Mouse (Mus musculus) retina, postnatal 1 day (tissue): ENCODE data around the gene Zmat5.
"Not testable (repeated sequence)": the region's sequence is repeated elsewhere in the genome, so short reads cannot be mapped to it uniquely, and the experiment has no call there.

Experiments
- DNase-seq: peaks from one replicate; pipeline ENCODE4 v3.0.0-alpha.2; 2012

Zmat5 gene

GRCm38 (mm10) chr11:4690353-4690752 is 14.1 kb upstream of the Zmat5 start:
- no peak for DNase-seq

DNA sequence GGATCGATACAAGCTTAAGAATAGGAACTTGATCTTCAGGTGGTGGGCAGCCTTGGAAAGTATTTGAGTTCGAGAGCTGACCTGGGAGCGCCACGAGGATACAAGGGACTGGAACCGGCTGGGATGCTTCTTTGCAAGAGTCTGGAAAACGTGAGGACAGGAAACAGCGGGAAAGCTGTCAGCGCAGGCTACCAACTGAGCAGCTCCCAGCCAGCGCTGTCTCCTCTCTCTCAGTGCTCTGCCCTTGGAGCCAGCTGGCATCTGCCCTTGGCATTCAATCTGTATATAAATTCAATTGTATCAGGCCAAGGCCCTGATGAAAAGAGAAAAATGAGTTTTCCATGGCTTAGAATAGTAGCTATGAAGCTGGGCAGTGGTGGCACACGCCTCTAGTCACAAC is 13.3 kb upstream of the Zmat5 start:
- DNase-seq = no peak

DNA sequence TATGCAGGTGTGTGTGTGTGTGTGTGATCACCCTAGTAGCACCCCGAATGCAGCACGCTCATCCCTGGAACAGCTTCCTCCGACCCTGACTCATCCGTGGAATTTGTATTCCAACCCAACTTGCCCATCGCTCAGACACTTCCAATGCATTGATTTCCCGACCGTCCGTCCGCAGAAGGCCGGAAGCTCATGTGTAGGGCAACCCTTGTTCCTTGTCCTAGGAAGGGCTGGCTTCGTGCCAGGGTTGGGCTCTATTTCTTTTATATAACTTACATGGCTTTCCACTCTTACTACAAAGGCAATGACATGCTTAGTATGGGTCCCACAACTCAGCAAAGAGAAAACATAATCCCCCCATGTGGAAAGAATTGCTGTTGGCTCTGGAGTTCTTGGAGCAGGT is 12.3 kb upstream of the Zmat5 start:
- no peak for DNase-seq

DNA sequence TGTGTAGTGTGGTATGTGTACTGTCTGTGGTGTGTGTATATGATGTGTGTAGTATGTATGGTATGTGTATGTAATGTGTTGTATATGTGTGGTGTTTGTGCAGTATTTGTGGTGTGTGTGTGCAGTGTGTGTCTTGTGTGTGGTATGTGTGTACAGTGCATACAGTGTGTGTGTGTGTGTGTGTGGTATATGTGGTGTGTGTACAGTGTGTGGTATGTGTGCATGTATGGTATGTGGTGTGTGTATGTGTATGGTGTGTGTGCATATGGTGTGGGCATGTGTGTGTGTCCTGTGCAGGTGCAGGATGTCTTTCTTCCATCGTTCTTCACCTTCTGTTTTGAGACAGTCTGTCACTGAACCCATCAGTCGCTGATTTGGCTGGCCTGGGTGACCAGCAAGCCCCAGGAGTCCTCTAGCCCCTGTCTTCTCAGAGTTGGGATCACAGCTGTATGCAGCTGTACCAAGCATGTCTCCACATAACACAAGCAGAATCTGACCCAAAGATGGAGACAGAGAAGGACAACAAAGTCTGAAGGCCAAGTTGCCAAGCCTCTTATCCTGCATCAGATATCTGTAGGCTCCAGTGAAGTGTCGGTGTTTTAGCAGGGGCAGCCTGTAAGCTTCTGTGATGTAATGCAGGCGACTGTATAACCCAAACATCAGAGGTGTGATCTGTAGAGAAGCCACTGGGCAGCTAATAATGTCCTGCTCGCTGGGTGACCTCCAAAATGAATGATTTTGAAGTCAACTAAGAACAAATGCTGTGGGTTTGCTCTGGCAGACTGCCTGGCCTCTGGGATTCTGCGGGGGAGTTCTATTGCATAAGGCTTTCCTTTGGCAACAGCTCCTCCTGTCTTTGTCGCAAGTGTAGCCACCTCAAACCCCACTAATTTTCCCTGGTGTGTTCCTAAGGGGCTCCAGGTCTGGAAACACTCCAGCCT is 7.2 kb upstream of the Zmat5 start:
- DNase-seq = no peak

DNA sequence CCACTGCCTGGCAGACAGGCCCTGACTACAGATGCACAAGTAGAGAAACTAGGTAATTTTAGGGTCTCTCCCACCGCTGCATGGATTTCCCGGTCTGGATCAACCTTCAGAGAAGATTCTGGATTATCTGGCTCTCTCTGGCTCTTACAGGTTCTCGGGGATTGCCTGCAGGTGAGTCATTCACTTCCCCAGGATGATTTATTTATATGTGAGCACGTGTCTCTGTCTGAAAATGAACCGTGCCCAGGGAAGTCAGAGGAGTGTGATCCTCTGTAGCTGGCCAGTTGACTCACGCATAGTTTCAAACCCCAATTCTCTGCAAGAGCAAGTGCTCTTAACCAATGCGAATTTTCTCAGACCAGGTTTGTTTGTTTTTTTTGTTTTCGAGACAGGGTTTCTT is 3.8 kb upstream of the Zmat5 start:
- no peak for DNase-seq

GRCm38 (mm10) chr11:4703688-4704071 is 798 bp upstream of the Zmat5 start:
- no peak for DNase-seq

DNA sequence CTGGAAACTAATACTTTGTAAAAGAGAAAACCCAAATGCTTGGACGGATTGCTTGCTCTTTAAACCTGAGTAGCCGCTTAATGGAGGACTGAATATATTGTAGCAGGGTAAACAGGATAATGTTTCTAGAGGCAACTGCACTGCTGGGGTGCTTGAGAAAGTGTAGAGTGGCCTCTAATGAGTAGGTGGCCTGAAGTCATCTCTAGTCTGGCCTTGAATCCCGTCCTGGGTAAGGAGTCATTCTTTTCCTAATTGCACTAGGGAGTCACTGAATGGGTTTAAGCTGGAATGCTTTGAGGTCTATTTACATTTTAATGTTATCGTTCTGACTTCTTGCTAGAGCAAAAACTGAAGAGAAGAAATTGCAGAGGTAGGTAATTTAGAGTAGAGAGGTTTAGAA is 700 bp downstream of the Zmat5 start:
- no peak for DNase-seq

DNA sequence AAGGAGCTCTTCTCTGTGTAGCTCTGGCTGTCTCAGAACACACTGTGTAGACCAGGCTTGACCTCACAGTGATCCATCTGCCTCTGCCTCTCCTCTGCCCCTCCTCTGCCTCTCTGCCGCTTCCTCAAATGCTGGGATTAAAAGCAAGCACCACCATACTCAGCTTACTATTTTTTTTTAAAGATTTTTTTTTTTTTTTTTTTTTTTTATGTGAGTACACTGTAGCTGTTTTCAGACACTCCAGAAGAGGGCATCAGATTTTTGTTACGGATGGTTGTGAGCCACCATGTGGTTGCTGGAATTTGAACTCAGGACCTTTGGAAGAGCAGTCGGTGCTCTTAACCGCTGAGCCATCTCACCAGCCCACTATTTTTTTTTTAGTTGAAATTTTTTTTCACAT is 5.7 kb downstream of the Zmat5 start:
- not testable (repeated sequence) for DNase-seq

- no peak for DNase-seq
Measured at GRCm38 (mm10) chr11:4712822-4713221, 8.3 kb downstream of the Zmat5 start.

GRCm38 (mm10) chr11:4714727-4715126 is 10.2 kb downstream of the Zmat5 start:
- no peak for DNase-seq

DNA sequence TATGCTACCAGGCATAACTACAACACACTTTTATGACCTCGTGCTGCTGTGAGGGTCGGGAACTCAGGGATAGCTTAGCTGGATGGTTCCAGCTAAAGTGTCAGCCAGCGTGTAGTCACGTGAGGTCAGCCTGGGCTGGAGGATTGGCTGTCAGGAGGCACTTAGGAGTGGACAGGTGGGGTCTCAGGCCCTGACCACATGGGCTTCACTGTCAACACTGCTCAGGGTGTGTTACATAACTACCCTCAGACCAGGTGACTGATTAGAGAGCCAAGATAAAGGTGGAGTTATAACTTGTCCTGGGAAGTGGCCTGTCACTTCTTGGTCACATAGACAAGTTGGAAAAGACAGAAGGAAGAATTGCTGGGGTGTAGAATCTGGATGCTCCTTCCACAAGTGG is 11.1 kb downstream of the Zmat5 start:
- DNase-seq = no peak

DNA sequence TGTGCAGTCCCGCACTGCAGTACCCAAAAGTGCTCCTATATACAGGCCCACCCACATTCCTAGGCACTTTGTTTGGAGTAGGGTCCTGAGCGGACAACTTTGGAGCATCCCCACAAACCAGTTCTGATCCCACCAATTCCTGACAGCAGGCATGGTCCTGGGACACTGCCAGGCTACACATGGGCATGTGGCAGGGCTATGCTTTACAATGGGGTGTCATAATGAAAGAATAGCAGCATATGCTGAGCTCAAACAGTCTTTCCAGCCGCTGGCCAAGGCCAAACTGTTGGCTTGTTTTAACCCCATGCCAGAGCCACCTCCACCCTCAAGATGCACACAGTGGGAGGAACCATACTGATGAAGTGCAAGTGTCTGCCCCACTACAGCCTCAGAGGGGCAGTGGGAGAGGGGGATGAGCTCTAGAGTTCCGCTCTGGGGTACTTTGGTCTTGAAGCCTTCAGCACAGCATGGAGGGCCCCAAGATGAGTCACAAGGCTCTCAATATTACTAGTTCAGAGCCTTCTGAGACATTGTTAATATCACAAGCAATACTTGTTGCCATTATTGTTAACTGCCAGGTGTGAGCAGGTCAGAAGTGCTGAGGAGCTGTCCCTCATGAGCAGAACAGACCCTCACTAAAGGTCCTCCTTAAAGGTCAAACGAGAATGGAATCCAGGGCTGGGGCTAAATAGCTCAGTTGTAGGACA is 12.2 kb downstream of the Zmat5 start:
- DNase-seq = no peak

- no peak for DNase-seq
Measured at GRCm38 (mm10) chr11:4718548-4718947, 14.1 kb downstream of the Zmat5 start.

DNA sequence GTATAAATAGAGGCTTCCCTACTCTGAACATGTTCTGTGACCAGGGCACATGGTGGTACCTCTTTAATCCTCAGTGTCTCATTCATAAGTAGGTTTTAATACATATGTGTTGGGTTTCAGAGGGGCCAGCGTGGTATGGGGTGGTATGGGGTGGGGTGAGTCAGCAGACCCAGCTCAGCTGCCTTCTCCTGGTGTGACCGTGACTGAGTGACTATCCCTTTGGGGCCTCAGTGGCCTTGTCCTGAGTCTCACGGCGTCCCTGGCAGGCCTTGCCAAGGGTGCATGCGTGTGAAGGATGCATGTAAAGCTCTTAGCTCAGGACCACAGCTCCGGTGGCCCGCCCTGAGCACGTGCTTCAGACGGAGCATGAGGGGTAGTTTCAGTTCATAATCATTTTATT is 15.5 kb downstream of the Zmat5 start:
- no peak for DNase-seq

GRCm38 (mm10) chr11:4720393-4720792 is 15.9 kb downstream of the Zmat5 start:
- no peak for DNase-seq

- DNase-seq = no peak
Measured at GRCm38 (mm10) chr11:4720900-4721580, 16.6 kb downstream of the Zmat5 start.

DNA sequence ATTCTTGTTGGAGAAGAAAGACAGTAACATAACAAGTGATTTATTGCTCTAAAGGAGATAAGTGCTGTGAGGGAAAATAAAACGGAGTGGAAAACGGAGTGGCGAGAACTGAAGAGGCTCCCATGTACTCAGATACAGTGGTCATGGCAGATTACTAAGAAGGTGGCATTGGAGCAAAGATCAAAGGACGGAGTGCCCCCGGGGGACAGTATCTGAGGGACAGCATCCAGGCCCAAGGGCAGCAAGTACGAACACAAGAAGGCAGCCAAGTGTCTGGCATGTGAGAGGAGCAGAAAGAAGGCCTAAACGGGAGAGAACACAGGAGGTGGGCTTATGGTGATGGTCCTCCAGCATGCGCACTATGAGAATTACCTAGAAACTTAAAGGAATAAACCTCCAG is 17.2 kb downstream of the Zmat5 start:
- DNase-seq = no peak

DNA sequence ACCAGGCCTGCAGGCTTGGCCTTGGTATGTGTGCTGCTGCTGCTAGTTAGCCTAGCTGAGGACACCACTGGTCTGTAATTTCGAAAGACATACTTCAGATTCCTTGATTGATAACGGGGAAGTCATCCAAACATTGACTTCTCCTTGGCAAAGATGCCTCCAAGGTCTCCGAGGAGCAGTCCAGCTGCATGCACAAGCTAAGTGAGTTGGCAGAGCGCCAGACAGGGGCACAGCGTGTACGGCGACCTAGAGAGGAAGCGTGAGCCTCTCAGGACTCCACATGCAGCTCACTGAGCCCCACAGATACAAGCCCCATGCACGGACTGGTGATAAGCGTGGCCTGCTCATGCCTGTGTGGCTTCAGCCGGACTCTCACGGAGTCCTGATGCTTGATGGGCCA is 25.1 kb downstream of the Zmat5 start:
- peak; percentile 70 for DNase-seq

DNA sequence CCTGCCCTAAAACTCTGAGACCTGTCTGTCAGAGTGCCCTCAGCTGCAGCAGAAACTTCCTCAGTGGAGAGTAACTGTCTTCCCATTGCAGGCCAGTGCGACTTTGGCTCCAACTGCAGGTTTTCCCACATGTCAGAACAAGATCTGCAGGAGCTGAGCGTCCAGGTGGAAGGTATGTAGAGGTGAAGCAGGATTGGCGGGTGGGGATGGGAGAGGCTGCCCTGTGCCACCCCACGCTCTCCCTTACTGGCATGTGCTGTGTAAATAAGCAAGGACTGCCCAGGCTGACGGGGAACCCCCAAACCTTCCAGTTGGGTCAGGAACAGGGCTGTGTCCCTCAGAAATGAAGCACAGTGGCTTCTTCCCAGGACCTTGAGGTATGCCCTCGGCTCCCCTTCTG is 25.6 kb downstream of the Zmat5 start:
- DNase-seq = no peak

- DNase-seq = no peak
Measured at GRCm38 (mm10) chr11:4730913-4731312, 26.4 kb downstream of the Zmat5 start.

DNA sequence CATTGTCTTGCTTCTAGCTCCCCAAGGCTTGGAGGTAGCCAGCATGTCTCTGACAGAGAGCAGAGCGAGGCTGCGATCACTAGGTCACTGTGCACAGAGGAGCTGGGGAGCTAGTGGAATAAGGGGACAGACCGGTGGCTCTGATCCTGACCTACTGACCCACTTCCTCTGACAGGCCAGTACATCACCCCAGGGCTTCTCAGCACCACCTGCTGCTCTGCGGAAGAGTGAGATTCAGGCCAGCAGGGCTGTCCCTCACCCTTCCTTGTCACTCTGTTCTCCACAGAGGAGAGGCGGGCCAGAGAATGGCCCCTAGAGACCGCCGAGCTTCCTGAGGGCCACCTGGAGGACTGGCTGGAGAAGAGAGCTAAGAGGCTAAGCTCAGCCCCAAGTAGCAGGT is 27.3 kb downstream of the Zmat5 start:
- peak; percentile 88 for DNase-seq

DNA sequence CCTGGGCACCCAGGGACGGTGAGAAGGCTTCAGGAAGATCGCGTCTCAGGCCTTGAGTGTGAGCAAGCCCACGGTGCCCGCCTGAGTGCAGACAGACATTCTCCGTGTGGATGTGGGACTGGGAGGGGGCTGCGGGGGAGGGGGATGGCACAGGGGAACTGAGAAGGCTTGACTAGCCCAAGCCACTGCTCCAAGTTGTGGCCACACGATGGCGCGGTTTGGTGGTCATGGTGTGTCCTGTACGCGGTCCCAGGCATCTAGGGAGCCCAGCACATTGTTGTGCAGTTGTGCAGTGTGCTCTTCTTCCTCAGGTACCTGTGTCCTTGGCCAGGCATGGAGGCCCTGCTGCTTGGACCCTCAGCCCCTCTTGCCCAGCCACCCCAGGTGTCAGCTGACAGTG is 29.7 kb downstream of the Zmat5 start:
- DNase-seq = peak; percentile 70

GRCm38 (mm10) chr11:4736355-4736754 is 31.9 kb downstream of the Zmat5 start:
- DNase-seq = peak; percentile 49

GRCm38 (mm10) chr11:4737682-4738081 is 33.2 kb downstream of the Zmat5 start:
- no peak for DNase-seq
